In the genomic region with DNA sequence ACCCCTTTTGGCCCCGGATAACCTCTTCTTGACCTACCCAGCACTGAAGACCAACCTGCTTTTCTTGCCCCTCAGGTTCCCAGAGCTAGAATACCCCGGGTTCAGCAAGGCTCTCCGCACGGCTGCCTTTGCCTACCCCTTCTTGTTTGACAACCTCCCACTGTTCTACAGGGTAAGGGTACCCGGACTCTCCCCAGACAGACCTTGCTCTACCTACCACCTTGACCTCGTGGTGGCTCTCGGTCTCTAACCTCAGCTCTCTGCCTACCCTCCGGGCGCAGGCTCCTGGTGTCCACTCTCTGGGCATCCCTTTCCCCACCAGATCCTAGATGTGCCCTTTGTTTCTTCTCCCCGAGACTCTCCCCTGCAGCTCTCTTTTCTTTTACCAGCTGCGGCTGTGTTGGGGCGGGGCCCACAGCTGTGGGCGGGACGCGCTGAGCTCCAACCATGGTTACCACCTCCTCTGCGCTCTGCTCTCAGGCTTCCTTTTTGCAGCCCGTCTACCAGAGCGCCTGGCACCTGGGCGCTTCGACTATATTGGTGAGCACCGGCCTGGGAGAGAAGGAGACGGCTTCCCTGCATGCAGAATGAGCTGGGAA, we compare ENCODE assay signal across 10 mouse cellular contexts. TPM values are rescaled to one million over a fixed set of nuclear protein-coding genes. Genes with fewer than 3 reads are reported as not detected.
DNase-seq lines count a peak whose midpoint lies in the region; ATAC-seq and TF ChIP-seq lines count a peak whose summit lies in the region.
"Not testable (repeated sequence)": the region's sequence is repeated elsewhere in the genome, so short reads cannot be mapped to it uniquely, and the experiment has no call there.
"Had no signal": no experiment of that assay in that cellular context is flagged by ENCODE, and none has a peak within 500 bp of the region (broad histone marks: within the 10 kb centered on the region; RNA-seq: fewer than 3 reads in every experiment).

No protein-coding gene starts in this region.

- not testable (repeated sequence) for H3K27ac ChIP-seq in hindbrain, postnatal 0 days; midbrain, postnatal 0 days (ENCODE audit: low read depth, low read length)

- peak; percentile 52 for DNase-seq in CD4-positive helper T cell, adult 2 months (ENCODE audit: low read depth, low spot score)
- peak; percentile 45 for DNase-seq in embryo, embryonic 11 days
- DNase-seq in gastrocnemius, postnatal 10 days, result peak; percentile 40
- DNase-seq in hindbrain, postnatal 0 days (ENCODE audit: low spot score); midbrain, postnatal 0 days (ENCODE audit: low spot score): not testable (repeated sequence)
- DNase-seq in layer of hippocampus, postnatal 36 days, result peak; percentile 53 to 63
- peak; percentile 44 to 52 for DNase-seq in lung, adult 18-20 months
- DNase-seq in spleen, postnatal 10 days (ENCODE audit: low spot score in 2 of 2), result peak; percentile 35 to 74

- H3K4me3 ChIP-seq in hindbrain, postnatal 0 days (ENCODE audit: low read length); midbrain, postnatal 0 days (ENCODE audit: low read depth, low read length): not testable (repeated sequence)

- not testable (repeated sequence) for H3K4me1 ChIP-seq in hindbrain, postnatal 0 days (ENCODE audit: insufficient read depth, low read length); midbrain, postnatal 0 days (ENCODE audit: insufficient read depth, low read length)

- 3% methylated on average over 13 of the region's 22 CpGs for WGBS in hindbrain, postnatal 0 days
- WGBS in midbrain, postnatal 0 days, result 3% methylated on average over 19 of the region's 22 CpGs

- H3K9ac ChIP-seq in hindbrain, postnatal 0 days (replicated peaks; ENCODE audit: low read length); midbrain, postnatal 0 days (replicated peaks; ENCODE audit: low read length, poor library complexity, severe bottlenecking): not testable (repeated sequence)

- H3K9me3 ChIP-seq in hindbrain, postnatal 0 days (ENCODE audit: low read length); midbrain, postnatal 0 days (ENCODE audit: low read length): not testable (repeated sequence)

- peak; percentile 76 for ATAC-seq in hindbrain, postnatal 0 days
- ATAC-seq in midbrain, postnatal 0 days (ENCODE audit: low FRiP score), result peak; percentile 67; the same call in 1 of the 2 replicates

- peak overlapping the region; percentile 18; the same call in 1 of the 2 replicates for H3K4me2 ChIP-seq in hindbrain, postnatal 0 days (ENCODE audit: low read depth, low read length)
- not testable (repeated sequence) for H3K4me2 ChIP-seq in midbrain, postnatal 0 days (ENCODE audit: low read depth, low read length, poor library complexity, severe bottlenecking)

- not testable (repeated sequence) for H3K36me3 ChIP-seq in hindbrain, postnatal 0 days (ENCODE audit: insufficient read depth, low read length); midbrain, postnatal 0 days (ENCODE audit: insufficient read depth, low read length)

- H3K27me3 ChIP-seq in hindbrain, postnatal 0 days (ENCODE audit: insufficient read depth, low read length); midbrain, postnatal 0 days (ENCODE audit: insufficient read depth, low read length): not testable (repeated sequence)

- not testable (repeated sequence) for TF ChIP-seq CTCF in hindbrain, postnatal 0 days (IDR thresholded peaks at IDR 0.05; ENCODE audit: low read depth); midbrain, postnatal 0 days (IDR thresholded peaks at IDR 0.05)

RNA-seq across cellular contexts. Expression of gene Paqr6, which starts 2.5 kb away (rescaled TPM):
- 1 to 10 TPM; 1.2 to 1.6 TPM for total RNA-seq in gastrocnemius, postnatal 10 days (2021)
- total RNA-seq in hindbrain, postnatal 0 days (2014; rRNA removed), result 8.3 and 10.1 TPM in 2 replicates
- 8.6 and 10.3 TPM in 2 replicates for polyA plus RNA-seq in hindbrain, postnatal 0 days (2015; fragmentation: Nextera tagmentation; extraction: Ambion mirVana)
- total RNA-seq in layer of hippocampus, postnatal 36 days (2021), result 10 to 100 TPM; 13.6 to 14.2 TPM
- 4.5 and 13.5 TPM in 2 replicates for total RNA-seq in midbrain, postnatal 0 days (2014; rRNA removed)
- polyA plus RNA-seq in midbrain, postnatal 0 days (2015; fragmentation: Nextera tagmentation; extraction: Ambion mirVana), result 6.6 and 7.1 TPM in 2 replicates
- polyA plus RNA-seq: myocyte had no signal

RNA-seq across cellular contexts. Expression of gene Bglap3, which starts 5.6 kb away (rescaled TPM):
- total RNA-seq in gastrocnemius, postnatal 10 days (2021), result 10 to 100 TPM in 1 of 2 experiments, not detected in 1; 29.3 TPM
- not detected in 2 replicates for total RNA-seq in hindbrain, postnatal 0 days (2014; rRNA removed)
- polyA plus RNA-seq in hindbrain, postnatal 0 days (2015; fragmentation: Nextera tagmentation; extraction: Ambion mirVana), result 0.15 TPM in 1 of 2 replicates, not detected in the other
- under 1 TPM in 1 of 2 experiments, not detected in 1; 0.63 TPM for total RNA-seq in layer of hippocampus, postnatal 36 days (2021)
- 0.38 TPM in 1 of 2 replicates, not detected in the other for total RNA-seq in midbrain, postnatal 0 days (2014; rRNA removed)
- polyA plus RNA-seq in midbrain, postnatal 0 days (2015; fragmentation: Nextera tagmentation; extraction: Ambion mirVana), result not detected in 2 replicates
- total RNA-seq: heart, postnatal 36 days had no signal

RNA-seq across cellular contexts. Expression of gene Bglap2, which starts 11.6 kb away (rescaled TPM):
- total RNA-seq in gastrocnemius, postnatal 10 days (2021), result 10 to 100 TPM in 1 of 2 experiments, not detected in 1; 42.4 TPM
- not detected in 2 replicates for total RNA-seq in hindbrain, postnatal 0 days (2014; rRNA removed)
- polyA plus RNA-seq in hindbrain, postnatal 0 days (2015; fragmentation: Nextera tagmentation; extraction: Ambion mirVana), result not detected in 2 replicates
- not detected for total RNA-seq in layer of hippocampus, postnatal 36 days (2021)
- total RNA-seq in midbrain, postnatal 0 days (2014; rRNA removed), result not detected in 2 replicates
- polyA plus RNA-seq in midbrain, postnatal 0 days (2015; fragmentation: Nextera tagmentation; extraction: Ambion mirVana), result 0.51 TPM in 1 of 2 replicates, not detected in the other
- total RNA-seq: heart, postnatal 36 days had no signal

RNA-seq across cellular contexts. Expression of gene Bglap, which starts 17.3 kb away (rescaled TPM):
- total RNA-seq in gastrocnemius, postnatal 10 days (2021), result 100 to 1,000 TPM in 1 of 2 experiments, not detected in 1; 175 TPM
- total RNA-seq in hindbrain, postnatal 0 days (2014; rRNA removed), result not detected in 2 replicates
- not detected in 2 replicates for polyA plus RNA-seq in hindbrain, postnatal 0 days (2015; fragmentation: Nextera tagmentation; extraction: Ambion mirVana)
- total RNA-seq in layer of hippocampus, postnatal 36 days (2021), result not detected
- not detected in 2 replicates for total RNA-seq in midbrain, postnatal 0 days (2014; rRNA removed)
- polyA plus RNA-seq in midbrain, postnatal 0 days (2015; fragmentation: Nextera tagmentation; extraction: Ambion mirVana), result not detected in 2 replicates
- total RNA-seq: heart, postnatal 36 days had no signal

RNA-seq across cellular contexts. Expression of gene Smg5, which starts 30.9 kb away (rescaled TPM):
- total RNA-seq in gastrocnemius, postnatal 10 days (2021), result 10 to 100 TPM; 31.1 to 43.9 TPM
- 78.8 and 98.1 TPM in 2 replicates for total RNA-seq in hindbrain, postnatal 0 days (2014; rRNA removed)
- polyA plus RNA-seq in hindbrain, postnatal 0 days (2015; fragmentation: Nextera tagmentation; extraction: Ambion mirVana), result 42.9 and 43.0 TPM in 2 replicates
- 10 to 100 TPM; 65.1 to 72.6 TPM for total RNA-seq in layer of hippocampus, postnatal 36 days (2021)
- 86.7 and 112 TPM in 2 replicates for total RNA-seq in midbrain, postnatal 0 days (2014; rRNA removed)
- 44.2 and 49.4 TPM in 2 replicates for polyA plus RNA-seq in midbrain, postnatal 0 days (2015; fragmentation: Nextera tagmentation; extraction: Ambion mirVana)
